Mouse (Mus musculus) bone marrow, adult 2 months (tissue): ENCODE results near the gene 9430097D07Rik. TPM values are rescaled to one million over a fixed set of nuclear protein-coding genes. Genes with fewer than 3 reads are reported as not detected.

Experiments
- H3K27ac ChIP-seq: fragments of 200-500 bp; 2 replicates; pipeline ENCODE4 v1.5.1; 2012; ENCODE audit warnings: low read depth, mild to moderate bottlenecking, control low read depth, inconsistent platforms, low read length; ENCODE audit not compliant: control insufficient read depth, poor library complexity, insufficient read depth
- H3K4me1 ChIP-seq: fragments of 200-500 bp; 2 replicates; pipeline ENCODE4 v1.6.1; 2011; ENCODE audit warnings: low read length; ENCODE audit not compliant: control insufficient read depth, insufficient read depth
- H3K4me3 ChIP-seq: fragments of 200-500 bp; replicated peaks from 2 replicates; pipeline ENCODE3; 2011; ENCODE audit warnings: mild to moderate bottlenecking, low read depth, low read length, control low read depth; ENCODE audit not compliant: control insufficient read depth
- CTCF ChIP-seq: fragments of 200-500 bp; IDR thresholded peaks from 2 replicates; pipeline ENCODE4 v1.5.1; 2011; ENCODE audit warnings: low read length, control low read depth; ENCODE audit not compliant: control insufficient read depth, insufficient read depth
- POLR2A ChIP-seq: fragments of 200-500 bp; IDR thresholded peaks from 2 replicates; pipeline ENCODE4 v1.6.1; 2011; ENCODE audit warnings: low read depth, mild to moderate bottlenecking, control low read depth, low read length, borderline replicate concordance; ENCODE audit not compliant: control insufficient read depth
- WGBS: fragments of 180-500 bp; shearing (Covaris S2); methylation state at CpG from one replicate; pipeline ENCODE4 v1.1.7; 2018; 5-methylcytosine and 5-hydroxymethylcytosine counted together
- polyA plus RNA-seq: library from polyadenylated mRNA; stranded (reverse); fragments of >200 nt; gene quantifications from 2 replicates; pipeline ENCODE4 v1.2.4, GENCODE M21; 2011; ENCODE audit warnings: low replicate concordance; ENCODE audit not compliant: missing spikeins, insufficient read depth, insufficient read length

The 9430097D07Rik gene
- polyA plus RNA-seq, 1 experiment, result not detected

DNA sequence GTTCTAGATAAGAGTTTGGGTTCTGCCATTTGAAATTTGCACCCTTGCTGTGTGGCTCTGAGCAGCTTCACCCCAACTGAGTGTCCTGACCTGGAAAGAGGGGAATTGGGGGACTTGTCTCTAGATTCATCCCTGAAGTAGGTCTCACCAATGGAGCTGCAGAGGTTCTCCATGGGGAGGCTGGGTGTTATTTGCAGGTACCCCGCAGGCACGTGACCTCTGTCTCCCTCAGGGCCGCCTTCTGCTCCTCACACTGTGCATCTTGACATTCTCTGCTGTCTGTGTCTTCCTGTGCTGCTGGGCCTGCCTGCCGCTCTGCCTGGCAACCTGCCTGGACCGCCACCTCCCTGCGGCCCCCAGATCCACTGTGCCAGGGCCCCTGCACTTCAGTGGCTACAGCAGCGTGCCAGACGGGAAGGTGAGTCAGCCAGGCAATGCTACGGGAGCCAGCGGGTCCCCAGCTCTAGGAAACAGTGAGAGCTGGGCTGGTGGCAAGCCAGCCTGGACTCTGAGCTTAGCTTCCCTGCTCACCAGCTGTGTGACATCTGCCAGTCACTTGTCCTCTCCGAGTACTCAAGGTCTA, 13.8 kb upstream of the 9430097D07Rik start:
- no peak for TF ChIP-seq POLR2A
- TF ChIP-seq CTCF, result no peak
- H3K4me3 ChIP-seq, result no peak overlapping the region
- H3K27ac ChIP-seq, result no peak overlapping the region
- WGBS, result 64% methylated on average over 11 of the region's 11 CpGs
- no peaks in the 10 kb centered on the region; the same call in 1 of the 2 replicates for H3K4me1 ChIP-seq

GRCm38 (mm10) chr2:32587731-32588321, 12.3 kb upstream of the 9430097D07Rik start:
- H3K4me3 ChIP-seq, result peak overlapping the region; percentile 92
- H3K27ac ChIP-seq, result peak overlapping the region; percentile 67
- TF ChIP-seq CTCF (no peak), POLR2A (no peak)
- WGBS, result under 1% methylated on average over 9 of the region's 9 CpGs
- H3K4me1 ChIP-seq, result no peaks in the 10 kb centered on the region; the same call in 1 of the 2 replicates

DNA sequence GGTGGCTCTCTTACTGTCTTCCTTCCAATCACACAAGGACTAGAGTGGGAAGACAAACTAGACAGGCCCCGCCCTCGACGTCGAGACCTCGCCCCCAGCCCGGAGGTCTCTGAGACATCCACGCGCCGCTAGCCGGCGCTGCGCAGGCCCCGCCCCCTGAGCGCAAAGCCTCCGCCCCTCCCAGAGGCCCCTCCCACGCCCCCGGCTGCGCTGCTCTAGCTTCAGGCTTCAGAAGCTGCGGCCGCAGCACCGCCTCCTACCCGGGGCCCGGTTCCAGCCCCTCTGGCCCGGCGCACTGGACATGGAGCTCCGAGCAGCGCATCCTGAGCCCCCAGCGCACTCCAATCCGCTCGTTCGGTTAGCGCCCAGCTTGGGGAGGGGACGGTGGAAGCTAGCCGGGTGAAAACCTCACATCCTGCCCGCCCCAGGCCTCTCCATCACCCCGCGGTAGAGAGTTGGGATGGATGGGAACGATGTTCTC, 11.4 kb upstream of the 9430097D07Rik start, which contains the start of gene St6galnac4:
TSS of gene St6galnac4 (plus strand) at position 225 of the 481 bp plus-strand sequence.
- Histone ChIP-seq H3K4me1 (no peaks in the 10 kb centered on the region; the same call in 1 of the 2 replicates), H3K27ac (peak within 1 kb of the TSS; percentile 67), H3K4me3 (peak within 1 kb of the TSS; percentile 92)
- WGBS, result under 1% methylated on average over 38 of the region's 38 CpGs
- TF ChIP-seq POLR2A (peak; percentile 52; the same call in 1 of the 2 replicates), CTCF (peak; percentile 19; the same call in 1 of the 2 replicates)

- 83% methylated on average over 7 of the region's 7 CpGs for WGBS
- H3K4me3 ChIP-seq, result no peak overlapping the region
- TF ChIP-seq CTCF, result no peak
- no peak for TF ChIP-seq POLR2A
- no peak overlapping the region for H3K27ac ChIP-seq
- no peaks in the 10 kb centered on the region; the same call in 1 of the 2 replicates for H3K4me1 ChIP-seq
Measured at GRCm38 (mm10) chr2:32585149-32585714, 9.7 kb upstream of the 9430097D07Rik start.

DNA sequence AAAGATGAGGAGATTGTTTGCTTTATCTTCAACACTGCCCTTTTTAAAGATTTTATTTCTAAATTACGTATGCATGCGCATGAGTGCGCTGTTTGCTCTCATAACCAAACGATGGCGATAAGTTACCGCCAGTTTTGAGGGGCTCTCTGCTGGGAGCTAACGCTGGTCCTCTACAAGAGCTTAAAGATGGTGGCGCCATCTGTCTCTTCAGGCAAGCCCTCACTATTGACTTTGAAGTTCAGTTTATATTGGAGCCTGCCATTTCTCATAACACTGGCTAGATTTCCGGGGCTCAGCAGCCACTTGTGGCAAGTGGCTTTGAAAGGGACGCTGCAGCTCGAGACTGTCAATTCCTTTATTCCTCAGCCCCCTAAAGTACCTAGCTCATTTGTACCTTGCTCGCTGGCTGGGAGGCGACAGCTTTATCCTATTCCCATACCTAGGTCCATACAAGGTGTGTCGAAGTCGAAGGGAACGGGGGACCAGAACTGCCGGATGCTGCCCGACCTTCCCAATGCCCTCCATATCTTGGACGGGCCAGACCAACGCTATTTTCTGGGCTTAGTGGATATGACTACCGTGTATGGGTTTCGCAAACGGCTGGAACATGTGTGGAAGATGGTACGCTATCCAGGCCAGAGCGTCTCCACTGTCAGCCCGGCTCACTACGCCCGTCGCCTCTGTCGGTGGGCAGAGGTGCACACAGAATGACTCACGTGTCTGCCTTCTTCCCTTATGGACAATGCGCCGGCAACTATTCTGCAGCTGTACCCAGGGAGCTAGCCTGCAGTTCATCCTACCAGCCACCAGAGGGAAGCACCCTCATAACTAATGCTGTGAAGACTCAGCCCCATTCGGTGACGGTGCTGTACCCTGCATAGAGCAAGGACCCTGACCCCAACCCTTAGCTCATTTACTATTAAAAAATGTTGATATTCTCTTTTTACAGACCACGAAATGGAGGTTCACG, 7.6 kb upstream of the 9430097D07Rik start:
- TF ChIP-seq POLR2A (peak; percentile 31; the same call in 1 of the 2 replicates), CTCF (peak; percentile 96)
- no peak overlapping the region for H3K4me3 ChIP-seq
- H3K4me1 ChIP-seq, result no peaks in the 10 kb centered on the region; the same call in 1 of the 2 replicates
- WGBS, result 11% methylated on average over 37 of the region's 37 CpGs
- no peak overlapping the region for H3K27ac ChIP-seq

DNA sequence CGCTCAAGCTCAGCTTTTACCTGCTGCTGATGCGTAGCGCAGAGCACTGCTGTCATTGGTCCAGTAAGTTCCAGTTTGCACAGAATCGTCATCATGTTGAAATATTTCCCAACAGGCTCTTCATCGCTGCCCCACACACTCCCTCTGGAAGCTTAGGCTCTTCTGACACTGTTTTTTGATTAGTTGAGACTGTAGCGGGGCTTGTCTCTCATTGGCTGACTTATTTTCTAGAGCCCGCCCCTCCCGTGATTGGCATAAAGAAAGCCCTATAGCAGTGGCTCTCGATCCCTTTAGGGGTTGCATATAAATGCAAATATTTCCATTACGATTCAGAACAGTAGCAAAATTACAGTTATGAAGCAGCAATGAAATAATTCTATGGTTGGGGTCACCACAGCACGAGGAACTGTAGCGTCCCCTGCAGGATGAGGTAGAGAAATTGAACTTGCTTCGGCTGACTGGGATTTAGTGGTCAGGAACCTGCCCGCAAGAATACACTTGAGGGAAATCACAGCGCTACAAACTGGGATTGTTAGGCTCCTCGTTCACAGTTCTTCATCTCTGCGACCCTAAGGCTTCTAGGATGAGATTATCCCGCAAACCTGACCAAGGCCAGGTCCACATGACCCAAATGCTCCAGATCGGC, 6.1 kb upstream of the 9430097D07Rik start:
- TF ChIP-seq POLR2A (no peak), CTCF (no peak)
- H3K4me3 ChIP-seq, result no peak overlapping the region
- 50% methylated on average over 19 of the region's 19 CpGs for WGBS

More for the DNA sequence above, 6.1 kb upstream of the 9430097D07Rik start:
- H3K27ac ChIP-seq, result no peak overlapping the region
- no peaks in the 10 kb centered on the region; the same call in 1 of the 2 replicates for H3K4me1 ChIP-seq
